Mouse (Mus musculus): ENCODE results near the gene Spocd1. TPM values are rescaled to one million over a fixed set of nuclear protein-coding genes. Genes with fewer than 3 reads are reported as not detected.

Spocd1 gene
- total and polyA plus RNA-seq, 3 experiments = 0.03 TPM; not detected in 2

- DNase-seq (ENCODE audit: low read depth, low spot score) = no peak
- H3K27me3 ChIP-seq (ENCODE audit: control insufficient read depth in 1 of 2, insufficient read depth in 2 of 2, low read length in 2 of 2) = peaks cover 0 to 2% of the 10 kb centered on the region in 2 experiments
- H3K9ac ChIP-seq (ENCODE audit: control insufficient read depth, low read depth, low read length, poor library complexity, severe bottlenecking) = no peak overlapping the region
- H3K36me3 ChIP-seq (ENCODE audit: control insufficient read depth in 1 of 2, insufficient read depth in 2 of 2, low read length in 2 of 2) = no peaks in the 10 kb centered on the region
- H3K4me3 ChIP-seq (ENCODE audit: control insufficient read depth in 1 of 2, insufficient read depth in 1 of 2, low read depth in 2 of 2, low read length in 2 of 2) = no peak overlapping the region
- H3K79me2 ChIP-seq (ENCODE audit: control insufficient read depth, insufficient read depth, low read length, poor library complexity) = no peaks in the 10 kb centered on the region
- no peaks in the 10 kb centered on the region for H3K4me1 ChIP-seq (ENCODE audit: control insufficient read depth in 1 of 2, insufficient read depth in 2 of 2, low read length in 2 of 2)
- no peak for TF ChIP-seq GABPA (IDR thresholded peaks at IDR 0.05; ENCODE audit: low read depth, low read length)
- no peak for TF ChIP-seq POLR2A (IDR thresholded peaks at IDR 0.05; ENCODE audit: control insufficient read depth in 1 of 2, insufficient read depth in 1 of 2, low read depth in 1 of 2, low read length in 2 of 2, poor library complexity in 1 of 2)
- TF ChIP-seq UBTF (IDR thresholded peaks at IDR 0.05; ENCODE audit: borderline replicate concordance, insufficient read depth, low read depth, low read length) = no peak
- TF ChIP-seq TAL1 (IDR thresholded peaks at IDR 0.05; ENCODE audit: low read length) = no peak
- no peak for TF ChIP-seq KAT2A (conservative IDR thresholded peaks at IDR 0.05; ENCODE audit: low read depth, low read length)
- no peak for TF ChIP-seq ZC3H11A (IDR thresholded peaks at IDR 0.05; ENCODE audit: low read depth, low read length)
- no peak for TF ChIP-seq CHD1 (IDR thresholded peaks at IDR 0.05; ENCODE audit: low read depth, low read length)
- TF ChIP-seq ZKSCAN1 (IDR thresholded peaks at IDR 0.05; ENCODE audit: low read depth, low read length) = no peak
- TF ChIP-seq ZNF384 (IDR thresholded peaks at IDR 0.05; ENCODE audit: low read depth, low read length) = no peak
- TF ChIP-seq NRF1 (IDR thresholded peaks at IDR 0.05; ENCODE audit: insufficient read depth, low read depth, low read length, poor library complexity, severe bottlenecking) = no peak
- no peak for TF ChIP-seq TCF12 (IDR thresholded peaks at IDR 0.05; ENCODE audit: low read depth, low read length)
- no peak for TF ChIP-seq MEF2A (IDR thresholded peaks at IDR 0.05; ENCODE audit: extremely low read depth, insufficient replicate concordance, low read depth, low read length, poor library complexity, severe bottlenecking)
- TF ChIP-seq MAZ (IDR thresholded peaks at IDR 0.05; ENCODE audit: low read depth, low read length) = no peak
- TF ChIP-seq MYC (IDR thresholded peaks at IDR 0.05; ENCODE audit: low read depth, low read length) = no peak
- TF ChIP-seq BHLHE40 (IDR thresholded peaks at IDR 0.05; ENCODE audit: borderline replicate concordance, low read depth, low read length) = no peak
- no peak for TF ChIP-seq GATA1 (IDR thresholded peaks at IDR 0.05; ENCODE audit: low read depth, low read length)
- TF ChIP-seq POLR2AphosphoS5 (IDR thresholded peaks at IDR 0.05; ENCODE audit: borderline replicate concordance, low read depth, low read length) = no peak
- TF ChIP-seq SMC3 (IDR thresholded peaks at IDR 0.05; ENCODE audit: low read depth, low read length) = no peak
- no peak for TF ChIP-seq E2F4 (IDR thresholded peaks at IDR 0.05; ENCODE audit: borderline replicate concordance, low read depth, low read length)
- H3K9me3 ChIP-seq (replicated peaks; ENCODE audit: insufficient read depth, low read length) = no peaks in the 10 kb centered on the region
- H3K27ac ChIP-seq (ENCODE audit: control insufficient read depth, low read depth, low read length) = no peak overlapping the region
Observed at GRCm38 (mm10) chr4:129967024-129968014, 38.3 kb downstream of the Spocd1 start.
